Mouse (Mus musculus) bone marrow, adult 2 months (tissue): ENCODE results near the gene Polr2l.

ENCODE experiments used
- CTCF ChIP-seq: fragments of 200-500 bp; IDR thresholded peaks from 2 replicates; pipeline ENCODE4 v1.5.1; 2011; ENCODE audit warnings: low read length, control low read depth; ENCODE audit not compliant: control insufficient read depth, insufficient read depth
- POLR2A ChIP-seq: fragments of 200-500 bp; IDR thresholded peaks from 2 replicates; pipeline ENCODE4 v1.6.1; 2011; ENCODE audit warnings: low read depth, mild to moderate bottlenecking, control low read depth, low read length, borderline replicate concordance; ENCODE audit not compliant: control insufficient read depth

- no peak for TF ChIP-seq CTCF
- TF ChIP-seq POLR2A: peak; percentile 30; the same call in 1 of the 2 replicates
Measured at GRCm38 (mm10) chr7:141455610-141456314, 19.2 kb downstream of the Polr2l start.
